Mouse (Mus musculus): ENCODE measurements at regions not wholly inside any gene's neighbourhood (a gene's known extent, or its start where the extent isn't known, plus 50 kb on each side); places are given as distances from the start of the nearest gene placed in this dataset.

DNA sequence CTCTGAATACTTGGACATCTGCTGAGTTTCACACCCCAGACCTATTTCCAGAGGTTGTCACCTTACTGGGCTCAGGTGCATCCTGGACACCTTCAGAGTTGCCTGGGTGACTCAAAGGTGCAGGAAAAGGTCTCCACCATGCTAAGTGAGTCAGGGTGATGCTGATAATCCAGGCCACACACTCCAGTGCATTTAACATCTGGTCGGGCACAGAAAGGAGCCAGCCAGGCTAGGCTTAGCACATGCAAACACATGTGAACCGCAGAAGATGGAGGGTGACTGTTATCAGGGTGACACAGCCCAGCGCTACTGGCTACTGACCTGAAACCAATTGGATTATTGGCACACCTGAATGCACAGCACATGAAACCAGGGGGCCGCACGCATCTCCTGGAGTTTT, 255.9 kb downstream of the 4933412E24Rik start:
- WGBS = 87% methylated on average over 5 of the region's 5 CpGs
- DNase-seq (ENCODE audit: low spot score) = no peak
- H3K9me3 ChIP-seq (ENCODE audit: low read length) = no peaks in the 10 kb centered on the region
- no peak overlapping the region for H3K4me2 ChIP-seq (ENCODE audit: low read depth, low read length, poor library complexity, severe bottlenecking)
- H3K27me3 ChIP-seq (ENCODE audit: insufficient read depth, low read length) = no peaks in the 10 kb centered on the region
- no peak overlapping the region for H3K27ac ChIP-seq (ENCODE audit: low read depth, low read length)
- H3K4me3 ChIP-seq (ENCODE audit: low read depth, low read length) = no peak overlapping the region
- TF ChIP-seq CTCF (IDR thresholded peaks at IDR 0.05) = no peak
- no peak for ATAC-seq (ENCODE audit: low FRiP score)
- H3K36me3 ChIP-seq (ENCODE audit: insufficient read depth, low read length) = no peaks in the 10 kb centered on the region
- H3K9ac ChIP-seq (replicated peaks; ENCODE audit: low read length, poor library complexity, severe bottlenecking) = no peak overlapping the region
- no peaks in the 10 kb centered on the region for H3K4me1 ChIP-seq (ENCODE audit: insufficient read depth, low read length)

DNA sequence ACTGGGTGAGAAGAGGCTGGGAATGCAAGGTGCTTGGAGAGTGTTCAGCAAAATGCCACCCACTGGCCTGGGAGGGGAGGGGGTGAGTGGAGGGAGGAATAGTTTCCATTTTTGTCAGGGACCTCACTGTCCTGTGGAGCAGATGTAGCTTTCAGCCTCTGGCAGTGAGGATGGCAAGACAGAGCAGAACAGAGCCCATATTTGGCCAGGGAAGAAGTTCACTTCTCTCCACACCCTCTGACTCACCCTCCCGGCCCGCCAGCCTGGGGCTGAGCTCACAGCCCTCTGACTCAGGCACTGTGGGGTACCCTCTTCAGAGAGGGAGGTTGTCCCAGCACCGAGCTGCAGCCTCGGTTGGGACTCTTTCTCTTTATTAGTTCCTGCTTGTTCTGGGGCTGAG, 256.8 kb downstream of the 4933412E24Rik start:
- 45% methylated on average over 4 of the region's 4 CpGs for WGBS
- no peak for ATAC-seq (ENCODE audit: low FRiP score)
- no peak overlapping the region for H3K4me2 ChIP-seq (ENCODE audit: low read depth, low read length, poor library complexity, severe bottlenecking)
- TF ChIP-seq CTCF (IDR thresholded peaks at IDR 0.05) = no peak
- no peaks in the 10 kb centered on the region for H3K27me3 ChIP-seq (ENCODE audit: insufficient read depth, low read length)
- no peaks in the 10 kb centered on the region for H3K9me3 ChIP-seq (ENCODE audit: low read length)
- H3K27ac ChIP-seq (ENCODE audit: low read depth, low read length) = no peak overlapping the region
- DNase-seq (ENCODE audit: low spot score) = no peak
- H3K36me3 ChIP-seq (ENCODE audit: insufficient read depth, low read length) = no peaks in the 10 kb centered on the region
- H3K4me3 ChIP-seq (ENCODE audit: low read depth, low read length) = no peak overlapping the region
- no peaks in the 10 kb centered on the region for H3K4me1 ChIP-seq (ENCODE audit: insufficient read depth, low read length)
- no peak overlapping the region for H3K9ac ChIP-seq (replicated peaks; ENCODE audit: low read length, poor library complexity, severe bottlenecking)

DNA sequence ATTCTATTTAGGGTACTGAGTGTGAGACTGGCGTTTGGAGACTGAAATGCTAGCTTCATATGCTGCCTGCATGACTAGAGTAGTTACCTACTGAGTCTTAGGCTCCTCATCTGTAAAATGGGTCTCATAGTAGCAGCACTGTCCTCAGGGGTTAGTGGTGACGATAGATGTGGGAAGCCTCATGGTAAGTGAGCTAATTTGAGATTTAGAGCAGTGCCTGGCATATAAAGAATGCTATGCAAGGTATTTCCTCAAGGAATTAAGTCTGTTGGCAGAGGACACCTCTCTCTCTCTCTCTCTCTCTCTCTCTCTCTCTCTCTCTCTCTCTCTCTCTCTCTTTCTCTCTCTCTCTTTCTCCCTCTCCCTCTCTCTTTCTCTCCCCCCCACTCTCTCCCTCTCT, 257.4 kb downstream of the 4933412E24Rik start:
- H3K36me3 ChIP-seq (ENCODE audit: insufficient read depth, low read length) = no peaks in the 10 kb centered on the region
- TF ChIP-seq CTCF (IDR thresholded peaks at IDR 0.05) = no peak
- no peak for DNase-seq (ENCODE audit: low spot score)

DNA sequence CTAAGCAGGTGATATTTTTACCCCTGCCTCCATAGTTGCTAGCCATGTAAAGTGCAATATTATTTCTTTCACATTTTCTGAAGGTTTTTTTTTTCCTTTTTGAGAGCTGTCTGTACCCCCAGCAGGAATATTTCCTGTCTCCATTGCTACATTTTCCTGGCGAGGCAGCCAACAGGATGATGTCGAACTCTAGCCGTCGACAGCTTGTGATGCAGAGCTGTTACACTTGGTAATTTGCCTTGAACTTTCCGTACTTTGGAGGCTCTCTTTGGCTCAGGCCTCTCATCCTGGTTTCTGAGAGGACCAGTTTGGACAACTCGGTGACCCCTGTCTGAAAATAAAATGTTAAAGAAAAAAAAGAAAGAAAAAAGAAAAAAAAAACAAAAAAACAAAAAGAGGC, 260.3 kb downstream of the 4933412E24Rik start:
- Histone ChIP-seq H3K9ac (replicated peaks; ENCODE audit: low read length, poor library complexity, severe bottlenecking) (no peak overlapping the region), H3K27me3 (ENCODE audit: insufficient read depth, low read length) (no peaks in the 10 kb centered on the region), H3K36me3 (ENCODE audit: insufficient read depth, low read length) (no peaks in the 10 kb centered on the region), H3K9me3 (ENCODE audit: low read length) (no peaks in the 10 kb centered on the region), H3K4me3 (ENCODE audit: low read depth, low read length) (no peak overlapping the region), H3K4me1 (ENCODE audit: insufficient read depth, low read length) (no peaks in the 10 kb centered on the region), H3K27ac (ENCODE audit: low read depth, low read length) (no peak overlapping the region), H3K4me2 (ENCODE audit: low read depth, low read length, poor library complexity, severe bottlenecking) (no peak overlapping the region)
- WGBS = 68% methylated on average over 6 of the region's 6 CpGs
- no peak for ATAC-seq (ENCODE audit: low FRiP score)
- no peak for DNase-seq (ENCODE audit: low spot score)
- no peak for TF ChIP-seq CTCF (IDR thresholded peaks at IDR 0.05)

More for the DNA sequence above, 257.4 kb downstream of the 4933412E24Rik start:
- H3K4me3 ChIP-seq (ENCODE audit: low read depth, low read length) = no peak overlapping the region
- no peaks in the 10 kb centered on the region for H3K27me3 ChIP-seq (ENCODE audit: insufficient read depth, low read length)
- H3K4me2 ChIP-seq (ENCODE audit: low read depth, low read length, poor library complexity, severe bottlenecking) = no peak overlapping the region
- H3K9me3 ChIP-seq (ENCODE audit: low read length) = no peaks in the 10 kb centered on the region
- H3K9ac ChIP-seq (replicated peaks; ENCODE audit: low read length, poor library complexity, severe bottlenecking) = no peak overlapping the region
- no peak overlapping the region for H3K27ac ChIP-seq (ENCODE audit: low read depth, low read length)
- ATAC-seq (ENCODE audit: low FRiP score) = no peak
- H3K4me1 ChIP-seq (ENCODE audit: insufficient read depth, low read length) = no peaks in the 10 kb centered on the region
- 72% methylated on average over 2 of the region's 2 CpGs for WGBS

DNA sequence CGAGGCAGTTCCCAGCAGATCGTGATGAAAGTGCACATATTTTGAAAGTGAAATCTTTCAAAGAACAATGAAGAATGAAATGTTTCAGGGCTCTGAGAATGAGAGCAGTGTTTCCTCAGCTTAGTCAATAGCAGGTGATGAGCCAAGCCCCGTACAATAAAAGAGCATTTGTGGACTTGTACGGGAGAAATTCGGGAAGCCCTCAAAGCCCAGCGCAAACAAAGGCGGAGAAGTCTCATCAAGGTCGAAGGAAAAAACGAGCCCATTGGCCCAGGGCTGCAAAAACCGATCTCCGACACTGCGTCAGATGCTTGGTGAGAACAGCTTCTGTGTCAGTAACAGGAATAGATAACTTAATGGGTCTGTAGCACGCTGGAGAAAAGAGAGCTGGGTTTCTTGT, 261.5 kb downstream of the 4933412E24Rik start:
- Histone ChIP-seq H3K27ac (ENCODE audit: low read depth, low read length) (no peak overlapping the region), H3K4me1 (ENCODE audit: insufficient read depth, low read length) (no peaks in the 10 kb centered on the region), H3K36me3 (ENCODE audit: insufficient read depth, low read length) (no peaks in the 10 kb centered on the region), H3K4me2 (ENCODE audit: low read depth, low read length, poor library complexity, severe bottlenecking) (0 out of 2 replicates have a peak overlapping the region, but pooled peaks have one; percentile 1), H3K27me3 (ENCODE audit: insufficient read depth, low read length) (no peaks in the 10 kb centered on the region), H3K9ac (replicated peaks; ENCODE audit: low read length, poor library complexity, severe bottlenecking) (no peak overlapping the region), H3K4me3 (ENCODE audit: low read depth, low read length) (no peak overlapping the region), H3K9me3 (ENCODE audit: low read length) (no peaks in the 10 kb centered on the region)
- ATAC-seq (ENCODE audit: low FRiP score) = no peak
- WGBS = 62% methylated on average over 13 of the region's 13 CpGs
- TF ChIP-seq CTCF (IDR thresholded peaks at IDR 0.05) = no peak
- DNase-seq (ENCODE audit: low spot score) = no peak

DNA sequence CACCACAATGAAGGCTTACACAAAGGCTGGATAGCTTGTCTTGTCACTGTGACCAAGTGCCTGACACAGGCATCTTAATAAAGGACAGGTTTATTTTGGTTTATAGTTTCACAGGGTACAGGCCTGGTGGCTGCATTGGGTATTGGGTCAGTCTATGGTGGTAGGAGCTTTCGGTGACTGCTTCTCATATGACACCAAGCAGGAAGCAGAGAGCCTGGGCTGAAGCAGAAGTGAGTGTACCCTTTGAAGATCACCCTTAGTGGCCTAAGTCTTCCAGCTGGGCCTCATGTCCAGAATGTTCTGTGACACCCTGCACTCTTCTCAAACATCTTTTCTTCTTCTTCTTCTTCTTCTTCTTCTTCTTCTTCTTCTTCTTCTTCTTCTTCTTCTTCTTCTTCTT, 264.1 kb downstream of the 4933412E24Rik start:
- ATAC-seq (ENCODE audit: low FRiP score) (no peak), DNase-seq (ENCODE audit: low spot score) (no peak)
- no peaks in the 10 kb centered on the region for H3K4me1 ChIP-seq (ENCODE audit: insufficient read depth, low read length)
- 79% methylated on average over 1 of the region's 1 CpGs for WGBS
- no peak overlapping the region for H3K4me3 ChIP-seq (ENCODE audit: low read depth, low read length)
- no peak overlapping the region for H3K9ac ChIP-seq (replicated peaks; ENCODE audit: low read length, poor library complexity, severe bottlenecking)
- H3K9me3 ChIP-seq (ENCODE audit: low read length) = no peaks in the 10 kb centered on the region
- H3K27ac ChIP-seq (ENCODE audit: low read depth, low read length) = no peak overlapping the region
- no peaks in the 10 kb centered on the region for H3K27me3 ChIP-seq (ENCODE audit: insufficient read depth, low read length)
- no peak overlapping the region for H3K4me2 ChIP-seq (ENCODE audit: low read depth, low read length, poor library complexity, severe bottlenecking)
- no peaks in the 10 kb centered on the region for H3K36me3 ChIP-seq (ENCODE audit: insufficient read depth, low read length)
- TF ChIP-seq CTCF (IDR thresholded peaks at IDR 0.05) = no peak
